Mouse (Mus musculus) 3134 (cell line): ENCODE measurements around the gene Dusp14.

Source experiments
- DNase-seq: peaks from one replicate; pipeline ENCODE4 v3.0.0-alpha.2; 2011; ENCODE audit warnings: low spot score; ENCODE audit not compliant: insufficient read length; ENCODE audit errors: extremely low read depth

Dusp14 gene

GRCm38 (mm10) chr11:84069034-84069370, at the start of gene Dusp14:
Gene Dusp14 (minus strand): TSS chr11:84069261.
- peak; percentile 69 for DNase-seq

DNA sequence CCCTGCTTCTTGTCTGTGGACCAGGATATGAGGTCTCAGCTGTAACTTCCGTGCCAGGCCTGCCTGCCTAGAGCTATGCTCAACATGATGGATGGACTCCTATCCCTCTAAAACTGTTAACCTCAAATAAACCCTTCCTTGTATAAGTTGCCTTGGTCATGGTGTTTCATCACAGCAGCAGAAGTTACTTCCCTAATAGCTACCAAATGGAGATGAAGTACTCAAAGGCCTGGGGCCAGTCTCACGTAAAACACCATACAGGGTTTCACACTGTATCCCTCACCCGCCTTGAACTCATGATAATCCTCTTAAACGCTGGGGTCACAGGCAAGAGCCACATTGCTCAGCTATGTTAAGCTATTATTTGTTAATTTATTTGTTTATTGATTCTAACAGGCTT, 48.4 kb upstream of the Dusp14 start:
- no peak for DNase-seq

DNA sequence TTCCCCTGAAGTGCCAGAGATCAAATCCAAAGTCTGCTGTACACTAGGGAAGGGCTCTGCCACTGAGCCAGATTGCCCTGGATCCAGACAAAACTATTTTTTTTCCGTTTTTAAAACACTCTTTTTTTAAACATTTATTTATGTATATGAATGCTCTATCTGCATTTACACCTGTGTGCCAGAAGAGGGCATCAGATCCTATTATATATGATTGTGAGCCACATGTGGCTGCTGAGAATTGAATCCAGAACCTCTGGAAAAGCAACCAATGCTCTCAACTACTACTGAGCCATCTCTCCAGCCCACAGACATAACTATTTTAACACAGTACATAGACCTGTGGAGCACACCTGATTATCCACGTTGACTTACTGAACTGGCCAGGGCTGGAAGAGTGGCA, 47.2 kb upstream of the Dusp14 start:
- DNase-seq: no peak

DNA sequence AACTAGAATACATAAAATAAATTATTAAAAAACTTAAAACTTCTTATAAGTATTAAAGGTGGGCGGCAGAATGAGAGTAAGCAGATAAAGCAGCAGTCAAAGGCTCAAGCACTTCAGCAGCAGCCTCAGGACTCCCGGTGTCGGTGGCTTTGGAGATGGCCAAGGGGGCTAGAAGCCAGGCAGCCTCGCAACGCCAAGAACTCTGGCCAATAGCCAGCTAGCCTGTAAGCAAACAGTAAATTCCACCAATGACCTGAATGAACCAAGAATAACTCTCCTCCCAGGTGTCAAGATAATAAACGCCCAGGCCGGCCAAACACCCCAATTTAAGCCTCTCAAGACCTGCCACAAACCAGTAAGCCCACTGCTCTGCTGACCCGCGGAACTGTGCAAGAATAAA, 46.6 kb upstream of the Dusp14 start:
- DNase-seq: no peak

DNA sequence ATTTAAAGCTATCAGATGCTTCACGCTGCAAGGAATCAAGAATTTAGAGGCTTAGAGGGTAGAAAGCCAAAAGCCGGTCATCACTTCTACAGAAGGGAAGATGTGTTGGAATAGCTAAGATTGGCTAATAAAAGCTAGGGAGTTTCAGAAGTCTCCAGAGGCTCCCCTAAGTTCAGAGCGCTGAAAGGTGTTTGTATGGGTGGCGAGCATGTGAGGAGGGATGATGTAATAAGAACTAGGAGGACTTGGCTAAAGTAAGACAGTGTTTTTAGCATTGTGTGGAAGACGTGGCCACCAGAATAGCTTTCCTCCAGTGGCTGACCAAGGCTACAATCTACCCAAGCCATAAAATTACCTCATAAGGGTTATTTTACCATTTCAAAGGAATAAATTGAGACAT, 44.6 kb upstream of the Dusp14 start:
- DNase-seq: no peak

DNA sequence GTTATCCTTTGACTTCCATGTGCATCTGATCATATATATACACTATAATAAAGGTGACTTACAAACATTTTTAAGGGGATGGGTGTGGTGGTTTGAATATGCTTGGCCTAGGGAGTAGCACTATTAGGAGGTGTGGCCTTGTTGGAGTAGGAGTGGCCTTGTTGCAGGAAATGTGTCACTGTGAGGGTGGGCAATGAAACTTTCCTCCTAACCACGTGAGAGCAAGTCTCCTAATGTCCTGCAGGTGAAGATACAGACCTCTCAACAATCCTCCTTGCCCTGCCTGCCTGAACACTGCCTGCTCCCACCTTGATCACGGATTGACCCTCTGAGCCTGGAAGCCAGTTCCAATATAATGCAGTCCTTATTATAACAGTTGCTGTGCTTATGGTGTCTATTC, 38.1 kb upstream of the Dusp14 start:
- DNase-seq: no peak

DNA sequence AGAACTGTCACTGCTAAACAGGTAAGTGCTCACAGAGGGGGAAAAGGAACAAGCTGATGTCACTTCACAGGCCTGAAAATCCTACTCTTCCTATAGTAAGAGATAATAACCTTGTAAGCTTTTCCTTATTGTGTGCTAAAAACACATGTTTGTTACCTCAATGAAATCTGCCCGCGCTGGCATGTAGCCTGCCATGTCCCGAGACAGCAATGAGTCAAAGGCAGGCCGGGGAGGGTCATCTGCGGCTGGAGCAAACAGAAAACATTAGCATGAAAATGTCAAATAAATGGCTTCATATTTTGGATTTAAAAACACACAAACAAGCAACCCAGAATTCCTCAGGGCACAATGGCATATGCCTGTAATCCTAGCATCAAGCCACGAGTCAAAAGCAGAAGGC, 35.0 kb upstream of the Dusp14 start:
- DNase-seq: no peak

- DNase-seq: no peak
Observed at GRCm38 (mm10) chr11:84101182-84101581, 32.1 kb upstream of the Dusp14 start.

DNA sequence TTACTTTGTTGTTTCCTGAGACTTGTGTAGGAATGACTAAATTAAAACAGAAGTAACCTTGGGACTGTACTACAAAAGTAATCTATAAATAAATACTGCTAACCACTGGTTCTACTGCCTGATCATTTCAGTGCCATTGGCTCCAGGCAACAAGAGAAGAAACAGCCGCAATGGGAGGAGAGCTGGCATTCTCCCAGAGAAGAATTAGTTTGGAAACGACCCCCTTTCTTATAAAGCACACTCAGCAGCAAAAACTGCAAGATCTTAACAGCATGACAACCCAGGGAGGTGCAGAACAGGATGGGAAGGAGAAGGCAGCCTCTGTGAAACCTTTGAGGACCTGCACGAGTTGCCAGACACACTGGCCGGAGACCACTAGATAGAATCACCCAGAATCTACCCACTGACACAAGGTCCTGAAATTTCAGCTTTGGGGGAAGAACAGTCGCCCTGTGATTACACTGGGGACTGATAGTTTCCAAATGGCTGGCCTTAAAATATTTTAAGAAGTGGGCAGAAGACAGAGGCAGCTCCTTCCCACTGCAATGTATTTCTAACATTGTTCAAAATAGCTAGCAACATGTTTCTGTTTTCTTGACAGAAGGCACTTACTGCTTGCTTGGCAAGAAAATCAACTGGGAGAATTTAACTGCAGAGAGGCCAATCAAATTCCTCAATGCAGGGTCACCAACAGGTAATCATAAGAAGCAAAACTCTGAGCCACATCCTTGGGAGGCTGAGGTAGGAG, 28.4 kb upstream of the Dusp14 start:
- no peak for DNase-seq

DNA sequence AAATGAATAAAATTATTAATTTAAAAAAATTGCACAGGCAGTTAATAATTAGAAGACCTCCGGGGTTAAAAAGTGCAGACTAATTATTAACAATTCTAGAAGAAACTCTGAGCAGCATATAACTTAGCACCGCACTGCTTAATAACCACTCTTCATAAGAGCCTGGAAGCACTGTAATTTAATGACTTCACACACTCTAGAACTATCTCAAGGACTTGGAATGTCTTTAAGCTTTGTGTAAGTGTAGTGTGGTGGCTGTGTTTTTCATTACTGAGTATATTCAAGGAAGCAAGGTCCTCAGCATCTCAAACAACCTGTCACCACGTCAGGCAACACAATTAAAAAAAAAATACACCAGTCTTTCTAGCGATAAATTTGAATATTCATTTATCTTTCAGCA, 26.0 kb upstream of the Dusp14 start:
- no peak for DNase-seq

DNA sequence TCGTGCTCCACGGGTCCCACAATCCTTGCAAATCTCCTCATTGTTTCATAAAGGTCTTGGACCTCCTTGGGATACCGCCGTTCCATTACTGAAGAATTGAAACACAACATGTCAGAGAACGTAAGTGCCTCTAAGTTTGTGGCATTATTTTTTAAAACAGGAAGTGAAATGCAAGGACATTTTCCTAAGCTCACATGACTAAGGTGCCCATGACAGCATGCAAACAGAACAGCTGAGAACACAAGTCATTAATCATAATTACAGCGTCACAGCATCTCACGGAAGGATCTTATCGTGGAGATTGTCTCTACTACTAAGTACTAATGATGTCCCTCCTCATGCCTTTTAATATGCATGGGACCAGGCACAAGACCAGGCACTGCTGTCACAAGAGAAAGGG, 21.5 kb upstream of the Dusp14 start:
- DNase-seq: no peak

- no peak for DNase-seq
Observed at GRCm38 (mm10) chr11:84081901-84082300, 12.8 kb upstream of the Dusp14 start.

GRCm38 (mm10) chr11:84080327-84080726, 11.3 kb upstream of the Dusp14 start:
- DNase-seq: no peak

GRCm38 (mm10) chr11:84079887-84080286, 10.8 kb upstream of the Dusp14 start:
- no peak for DNase-seq

- no peak for DNase-seq
Observed at GRCm38 (mm10) chr11:84079361-84079760, 10.3 kb upstream of the Dusp14 start.

GRCm38 (mm10) chr11:84078601-84079000, 9.5 kb upstream of the Dusp14 start:
- no peak for DNase-seq

DNA sequence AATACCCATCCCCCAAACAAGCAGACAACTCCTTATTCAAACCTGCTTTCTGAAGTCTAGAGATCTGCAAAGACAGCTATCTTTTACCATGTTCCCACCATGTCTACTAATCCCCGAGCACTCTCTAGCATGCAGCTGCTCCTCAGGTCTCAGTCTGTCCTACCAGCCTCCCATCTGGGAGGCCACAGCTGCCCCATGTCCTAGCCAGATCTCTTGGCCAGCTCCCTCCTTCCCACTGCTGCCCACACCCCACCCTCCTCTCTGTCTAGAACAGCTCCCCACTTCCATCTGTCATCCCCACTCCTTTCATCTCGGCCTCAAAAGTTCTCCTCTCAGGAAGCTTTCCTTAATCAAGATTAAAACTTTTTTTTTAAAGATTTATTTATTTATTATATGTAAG, 7.9 kb upstream of the Dusp14 start:
- no peak for DNase-seq

DNA sequence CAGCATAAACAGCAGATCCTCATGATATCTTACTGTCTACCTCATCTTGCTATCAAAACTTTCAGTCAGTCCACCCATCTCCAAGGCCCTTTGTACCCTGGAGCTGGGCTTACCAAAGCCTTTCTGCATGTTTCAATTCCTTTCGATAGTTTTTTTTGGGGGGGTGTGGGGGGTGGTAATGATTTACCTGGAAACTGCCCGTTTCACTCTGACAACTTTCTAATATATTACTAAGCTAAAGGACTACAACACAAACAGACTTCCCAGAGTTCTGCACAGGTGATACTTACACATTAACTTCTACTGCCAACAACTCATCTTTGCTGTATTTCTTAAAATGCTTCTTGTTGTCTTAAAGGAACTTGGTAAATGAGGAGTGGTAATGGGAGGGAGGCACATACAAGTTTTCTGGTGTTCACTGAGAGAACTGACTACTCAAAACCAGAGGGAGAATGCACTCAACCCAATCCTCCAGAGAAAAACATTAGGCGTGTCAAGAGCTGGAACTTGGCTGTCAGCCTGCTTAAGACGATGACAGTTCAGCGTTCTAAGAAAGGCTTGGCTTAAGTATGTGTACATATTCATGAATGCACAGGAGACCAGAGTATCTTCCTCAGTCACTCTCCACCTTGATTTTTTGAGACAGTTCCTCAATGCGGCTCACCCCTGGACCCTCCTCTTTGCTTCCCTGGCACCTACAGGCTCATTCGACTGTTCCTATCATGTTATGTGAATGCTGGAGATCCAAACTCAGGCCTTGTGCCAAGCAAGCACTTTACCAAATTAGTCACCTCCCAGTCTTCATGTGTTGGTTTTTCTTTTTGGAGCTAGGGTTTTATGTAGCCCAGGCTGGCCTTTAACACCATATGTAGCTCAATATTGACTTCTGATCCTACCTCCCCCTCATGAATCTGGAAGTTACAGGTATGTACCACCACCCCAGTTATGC, 5.0 kb upstream of the Dusp14 start:
- DNase-seq: peak; percentile 56

- no peak for DNase-seq
Observed at GRCm38 (mm10) chr11:84072904-84073651, 4.0 kb upstream of the Dusp14 start.

DNA sequence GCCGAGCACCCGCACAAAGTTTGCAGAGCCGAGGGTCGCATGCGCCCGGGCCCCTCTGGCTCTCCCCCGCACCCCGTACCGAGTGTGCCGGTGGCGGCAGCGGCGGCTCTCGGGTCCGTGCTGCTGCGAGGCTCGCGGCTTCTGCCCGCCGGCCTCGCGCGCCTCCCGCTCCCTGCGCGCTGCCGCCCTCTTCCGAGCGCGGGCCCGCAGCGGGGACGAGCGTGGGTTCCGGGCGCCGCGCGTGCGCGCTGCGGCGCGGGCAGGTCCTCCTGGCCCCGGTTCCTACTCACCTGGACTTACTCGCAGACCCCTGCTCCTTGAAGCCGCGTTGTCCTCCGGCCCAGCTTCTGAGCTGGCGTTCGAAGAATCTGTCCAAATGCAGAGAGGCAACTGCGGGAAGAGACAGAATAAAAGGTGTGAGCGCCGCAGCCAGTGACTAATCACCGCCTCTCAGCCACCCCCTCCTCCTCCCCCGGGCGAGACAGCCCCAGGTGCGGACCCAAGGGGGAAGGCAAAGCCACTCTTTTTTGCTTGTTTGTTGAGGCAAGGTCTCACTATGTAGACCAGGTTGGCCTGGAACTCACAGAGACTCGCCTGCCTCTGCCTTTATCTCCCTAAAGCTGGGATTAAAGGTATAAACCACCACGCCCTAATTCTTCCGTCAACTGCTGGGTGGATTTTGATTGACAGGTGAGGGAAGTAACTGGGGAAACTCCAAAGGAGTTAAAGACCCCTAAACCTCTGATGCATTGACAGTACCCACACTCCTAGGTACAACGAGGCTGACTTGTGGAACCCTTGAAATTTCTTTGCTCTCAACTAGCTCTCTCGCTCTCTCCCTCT, 649 bp downstream of the Dusp14 start:
- DNase-seq: peak; percentile 81
